Mouse (Mus musculus): ENCODE data around the gene Tesmin. TPM values are rescaled to one million over a fixed set of nuclear protein-coding genes. Genes with fewer than 3 reads are reported as not detected.

Gene Tesmin
- polyA plus RNA-seq, 1 experiment from 2014 or later: 0.57 TPM

DNA sequence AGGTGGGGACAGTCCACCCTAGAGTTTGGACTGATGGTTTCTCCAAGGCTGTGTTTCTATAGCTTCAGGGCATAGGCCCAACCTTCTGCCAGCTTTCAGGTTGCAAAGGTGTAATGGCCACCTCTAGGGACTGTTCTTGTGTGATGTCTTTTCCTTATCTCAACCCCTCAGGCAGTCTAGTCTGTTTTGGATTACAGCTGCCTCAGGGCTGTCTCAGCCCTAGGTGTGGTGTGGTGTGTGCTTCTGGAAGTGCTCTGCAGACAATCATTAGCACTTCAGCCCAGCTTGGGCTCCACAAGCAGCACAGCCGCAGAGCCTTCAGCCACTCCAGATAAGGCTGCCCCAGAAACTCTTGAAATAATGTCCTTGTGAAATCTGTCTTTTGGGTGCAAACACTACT lies 3.7 kb downstream of the Tesmin start:
- Histone ChIP-seq H3K4me2 (no peak overlapping the region), H3K27ac (replicated peaks) (peak overlapping the region; percentile 54)
- no peak for ATAC-seq (ENCODE audit: extremely low read depth, insufficient number of reproducible peaks, low FRiP score, low TSS enrichment)

GRCm38 (mm10) chr19:3394216-3394615 lies 5.6 kb downstream of the Tesmin start:
- Histone ChIP-seq H3K27ac (replicated peaks) (no peak overlapping the region), H3K4me1 (peaks cover 42% of the 10 kb centered on the region), H3K4me2 (no peak overlapping the region), H3K9ac (no peak overlapping the region), H3K27me3 (replicated peaks) (no peaks in the 10 kb centered on the region), H3K36me3 (no peaks in the 10 kb centered on the region), H3K9me3 (peaks cover 5% of the 10 kb centered on the region), H3K4me3 (no peak overlapping the region)
- no peak for ATAC-seq (ENCODE audit: extremely low read depth, insufficient number of reproducible peaks, low FRiP score, low TSS enrichment)
- 65% methylated on average over 3 of the region's 3 CpGs for WGBS

More for the DNA sequence above, 3.7 kb downstream of the Tesmin start:
- no peaks in the 10 kb centered on the region for H3K36me3 ChIP-seq
- no peak overlapping the region for H3K4me3 ChIP-seq
- H3K27me3 ChIP-seq (replicated peaks): no peaks in the 10 kb centered on the region
- H3K9ac ChIP-seq: no peak overlapping the region
- WGBS: 14% methylated on average over 1 of the region's 1 CpGs
- H3K4me1 ChIP-seq: peaks cover 49% of the 10 kb centered on the region
- H3K9me3 ChIP-seq: peaks cover 5% of the 10 kb centered on the region

- Histone ChIP-seq H3K9ac (no peak overlapping the region), H3K4me3 (no peak overlapping the region), H3K36me3 (peaks cover 8% of the 10 kb centered on the region; the same call in 1 of the 2 replicates), H3K27me3 (replicated peaks) (no peaks in the 10 kb centered on the region; the same call in 1 of the 2 replicates), H3K4me1 (peaks cover 36% of the 10 kb centered on the region), H3K9me3 (no peaks in the 10 kb centered on the region), H3K4me2 (no peak overlapping the region), H3K27ac (replicated peaks) (no peak overlapping the region)
- ATAC-seq (ENCODE audit: extremely low read depth, insufficient number of reproducible peaks, low FRiP score, low TSS enrichment): no peak
- WGBS: 77% methylated on average over 4 of the region's 4 CpGs
These were observed 11.4 kb downstream of the Tesmin start for GRCm38 (mm10) chr19:3400057-3400456.

DNA sequence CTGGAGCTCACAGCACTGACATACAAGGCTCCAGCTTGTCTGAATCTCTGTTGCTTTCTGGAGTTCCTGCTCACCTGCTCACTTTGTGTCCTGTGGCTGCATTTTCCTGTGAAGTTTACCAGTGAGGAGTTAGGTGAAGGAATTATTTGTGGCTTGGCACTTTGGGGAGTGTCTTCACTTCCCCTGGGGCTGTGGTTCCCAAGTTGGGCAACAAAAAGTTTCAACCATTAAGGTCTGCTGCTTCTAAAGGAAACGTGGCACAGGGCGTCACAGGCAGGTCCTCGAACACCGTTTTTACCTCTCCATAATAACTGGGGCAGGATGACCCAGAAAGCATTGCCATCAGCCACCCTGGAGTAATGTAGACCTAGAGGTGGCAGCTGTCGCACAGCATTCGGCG lies 12.8 kb downstream of the Tesmin start:
- H3K9me3 ChIP-seq: no peaks in the 10 kb centered on the region
- H3K36me3 ChIP-seq: peaks cover 8% of the 10 kb centered on the region; the same call in 1 of the 2 replicates
- H3K9ac ChIP-seq: no peak overlapping the region
- no peaks in the 10 kb centered on the region; the same call in 1 of the 2 replicates for H3K27me3 ChIP-seq (replicated peaks)
- WGBS: 62% methylated on average over 7 of the region's 7 CpGs
- H3K4me3 ChIP-seq: no peak overlapping the region
- ATAC-seq (ENCODE audit: extremely low read depth, insufficient number of reproducible peaks, low FRiP score, low TSS enrichment): no peak
- H3K27ac ChIP-seq (replicated peaks): no peak overlapping the region
- H3K4me1 ChIP-seq: peaks cover 26% of the 10 kb centered on the region
- 0 out of 2 replicates have a peak overlapping the region, but pooled peaks have one; percentile 16 for H3K4me2 ChIP-seq

DNA sequence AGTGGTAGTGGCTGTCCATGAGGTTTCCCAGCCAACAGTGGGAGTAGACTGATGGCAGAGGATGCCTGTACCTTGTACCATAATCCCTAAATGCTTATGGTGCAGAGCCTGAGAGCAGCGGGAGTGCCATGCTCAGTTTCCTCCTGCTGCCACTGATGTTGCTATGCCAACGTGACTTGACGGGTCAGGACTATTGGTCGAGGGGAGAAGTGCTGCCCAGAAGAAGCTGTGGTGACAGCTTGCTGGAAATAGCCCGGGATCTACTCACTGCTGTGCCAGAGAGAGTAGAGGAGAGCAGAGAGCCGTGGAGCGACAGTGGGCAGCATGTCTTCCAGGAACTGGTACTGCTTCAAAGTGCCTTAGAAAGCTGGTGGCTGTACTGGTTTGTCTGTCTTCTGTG lies 13.3 kb downstream of the Tesmin start:
- ATAC-seq (ENCODE audit: extremely low read depth, insufficient number of reproducible peaks, low FRiP score, low TSS enrichment): peak; percentile 52; the same call in 1 of the 2 replicates

DNA sequence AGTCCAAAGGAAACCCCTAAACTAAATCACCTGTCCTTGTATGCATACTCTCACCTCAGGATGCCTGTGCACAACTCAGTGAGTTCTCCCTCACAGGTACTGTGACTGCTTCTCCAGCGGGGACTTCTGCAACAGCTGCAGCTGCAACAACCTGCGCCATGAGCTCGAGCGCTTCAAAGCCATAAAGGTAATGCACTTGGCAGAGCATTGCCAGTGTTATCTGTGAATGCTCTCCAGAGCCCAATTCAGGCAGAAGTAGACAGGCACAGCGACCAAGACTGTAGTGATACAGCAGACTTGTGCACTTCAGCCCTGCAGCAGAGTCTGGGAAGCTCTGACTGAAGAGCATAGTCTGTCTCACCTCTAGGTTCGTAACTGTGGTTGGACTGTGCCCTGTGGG lies 13.7 kb downstream of the Tesmin start:
- peak overlapping the region; percentile 16 for H3K4me2 ChIP-seq
- WGBS: 51% methylated on average over 6 of the region's 6 CpGs

More for the DNA sequence above, 13.3 kb downstream of the Tesmin start:
- Histone ChIP-seq H3K9me3 (no peaks in the 10 kb centered on the region), H3K4me2 (peak overlapping the region; percentile 16), H3K4me3 (no peak overlapping the region), H3K27ac (replicated peaks) (no peak overlapping the region), H3K36me3 (peaks cover 8% of the 10 kb centered on the region; the same call in 1 of the 2 replicates), H3K9ac (no peak overlapping the region), H3K27me3 (replicated peaks) (no peaks in the 10 kb centered on the region; the same call in 1 of the 2 replicates), H3K4me1 (peaks cover 21% of the 10 kb centered on the region)
- WGBS: 44% methylated on average over 7 of the region's 7 CpGs

DNA sequence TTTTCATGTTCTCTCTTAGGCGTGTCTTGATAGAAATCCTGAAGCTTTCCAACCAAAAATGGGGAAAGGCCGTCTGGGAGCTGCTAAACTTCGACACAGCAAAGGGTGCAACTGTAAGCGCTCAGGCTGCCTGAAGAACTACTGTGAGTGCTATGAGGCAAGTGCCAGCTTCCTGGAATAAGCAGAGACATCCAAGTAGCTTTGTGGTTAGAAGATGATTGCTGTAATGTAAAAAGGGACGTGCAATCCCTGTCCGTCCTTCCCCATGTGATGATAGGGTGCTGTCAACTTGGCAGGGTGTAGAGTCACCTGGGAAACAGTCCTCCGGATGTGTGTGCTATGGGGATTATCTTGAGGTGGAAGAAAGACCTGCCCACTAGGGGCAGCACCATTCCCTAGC lies 15.4 kb downstream of the Tesmin start:
- Histone ChIP-seq H3K4me1 (peaks cover 17% of the 10 kb centered on the region), H3K4me2 (no peak overlapping the region), H3K9me3 (no peaks in the 10 kb centered on the region), H3K9ac (no peak overlapping the region), H3K4me3 (no peak overlapping the region), H3K36me3 (peaks cover 8% of the 10 kb centered on the region; the same call in 1 of the 2 replicates), H3K27me3 (replicated peaks) (peaks cover 11% of the 10 kb centered on the region), H3K27ac (replicated peaks) (no peak overlapping the region)
- no peak for ATAC-seq (ENCODE audit: extremely low read depth, insufficient number of reproducible peaks, low FRiP score, low TSS enrichment)
- 81% methylated on average over 7 of the region's 7 CpGs for WGBS

More for the DNA sequence above, 13.7 kb downstream of the Tesmin start:
- Histone ChIP-seq H3K9me3 (no peaks in the 10 kb centered on the region), H3K9ac (no peak overlapping the region), H3K27ac (replicated peaks) (no peak overlapping the region), H3K4me3 (no peak overlapping the region), H3K36me3 (peaks cover 8% of the 10 kb centered on the region; the same call in 1 of the 2 replicates), H3K4me1 (peaks cover 17% of the 10 kb centered on the region), H3K27me3 (replicated peaks) (no peaks in the 10 kb centered on the region; the same call in 1 of the 2 replicates)
- no peak for ATAC-seq (ENCODE audit: extremely low read depth, insufficient number of reproducible peaks, low FRiP score, low TSS enrichment)

DNA sequence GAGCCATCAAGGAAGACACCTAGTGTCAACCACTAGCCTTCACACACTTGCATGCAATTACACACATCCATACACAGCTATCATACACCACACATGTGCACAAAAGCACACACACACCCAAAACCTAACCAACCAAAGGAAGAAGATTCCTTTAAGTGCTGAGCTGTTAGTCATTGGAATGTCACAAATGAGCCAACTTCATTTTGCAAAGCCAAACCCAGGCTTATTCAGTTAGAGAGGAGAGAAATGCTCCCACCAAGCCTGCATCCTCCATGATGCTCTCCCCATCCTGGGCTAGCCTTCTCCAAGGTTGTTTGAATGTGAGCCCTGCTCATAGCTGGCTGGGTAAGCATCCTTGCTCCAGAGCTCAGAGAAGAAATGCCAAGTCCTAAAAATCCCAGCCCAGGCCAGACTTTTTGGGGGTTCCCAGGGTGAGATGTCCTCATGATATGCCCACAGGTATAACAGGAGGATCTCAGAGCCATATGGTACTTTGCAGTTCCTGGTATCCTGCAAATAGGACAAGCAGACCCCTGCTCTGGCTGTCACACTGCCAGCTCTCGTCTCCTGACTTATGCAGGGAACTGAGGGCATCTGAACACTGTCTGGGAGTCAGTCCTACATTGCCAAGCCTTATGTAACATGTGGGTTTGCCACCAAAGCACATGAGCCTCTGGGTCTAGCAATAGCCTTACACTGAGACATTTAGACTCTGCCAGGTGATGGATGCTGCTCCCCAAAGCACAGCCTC lies 17.0 kb downstream of the Tesmin start:
- H3K4me3 ChIP-seq: no peak overlapping the region
- ATAC-seq (ENCODE audit: extremely low read depth, insufficient number of reproducible peaks, low FRiP score, low TSS enrichment): no peak
- H3K9me3 ChIP-seq: no peaks in the 10 kb centered on the region
- H3K9ac ChIP-seq: no peak overlapping the region
- H3K27ac ChIP-seq (replicated peaks): no peak overlapping the region
- H3K36me3 ChIP-seq: peaks cover 8% of the 10 kb centered on the region; the same call in 1 of the 2 replicates
- H3K27me3 ChIP-seq (replicated peaks): peaks cover 28% of the 10 kb centered on the region
- peaks cover 17% of the 10 kb centered on the region for H3K4me1 ChIP-seq
- 56% methylated on average over 1 of the region's 1 CpGs for WGBS
- H3K4me2 ChIP-seq: no peak overlapping the region

- no peaks in the 10 kb centered on the region for H3K36me3 ChIP-seq
- no peaks in the 10 kb centered on the region; the same call in 1 of the 2 replicates for H3K9me3 ChIP-seq
- WGBS: 3% methylated on average over 37 of the region's 37 CpGs
- no peak for ATAC-seq (ENCODE audit: extremely low read depth, insufficient number of reproducible peaks, low FRiP score, low TSS enrichment)
- H3K4me3 ChIP-seq: peak within 1 kb of the TSS; percentile 44
- H3K9ac ChIP-seq: peak within 1 kb of the TSS; percentile 68
- peak within 1 kb of the TSS; percentile 73 for H3K4me2 ChIP-seq
- no peak within 1 kb of the TSS for H3K27ac ChIP-seq (replicated peaks)
- H3K4me1 ChIP-seq: peaks cover 12% of the 10 kb centered on the region
- peaks cover 83% of the 10 kb centered on the region for H3K27me3 ChIP-seq (replicated peaks)
These were observed 25.6 kb downstream of the Tesmin start, which contains the start of gene Gal for GRCm38 (mm10) chr19:3414268-3414733. Gene Gal, minus strand, starts transcription at chr19:3414544.

DNA sequence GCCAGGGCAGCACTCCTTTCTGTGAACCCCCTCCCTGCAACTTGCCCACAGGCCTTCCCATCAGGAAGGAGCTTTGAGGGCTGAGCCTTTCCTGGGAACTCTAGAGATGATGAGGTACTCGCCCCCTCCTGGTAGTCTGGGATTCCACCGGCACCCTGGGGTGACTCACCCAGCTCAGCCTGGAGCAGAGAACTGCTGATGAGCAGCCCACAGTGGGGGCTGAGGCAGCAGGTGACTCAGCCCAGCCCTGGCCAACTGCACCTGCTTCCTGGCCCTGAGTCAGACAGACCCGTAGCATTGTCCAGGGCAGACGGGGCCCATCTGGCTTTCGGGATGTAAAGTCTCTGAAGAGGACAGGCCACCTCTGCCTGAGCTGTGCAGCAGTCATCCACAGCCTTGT lies 30.6 kb downstream of the Tesmin start:
- no peak for ATAC-seq (ENCODE audit: extremely low read depth, insufficient number of reproducible peaks, low FRiP score, low TSS enrichment)
- H3K4me3 ChIP-seq: no peak overlapping the region
- WGBS: 45% methylated on average over 5 of the region's 5 CpGs
- no peak overlapping the region for H3K9ac ChIP-seq
- H3K4me2 ChIP-seq: no peak overlapping the region
- H3K4me1 ChIP-seq: peaks cover 7% of the 10 kb centered on the region
- no peaks in the 10 kb centered on the region for H3K36me3 ChIP-seq
- H3K9me3 ChIP-seq: no peaks in the 10 kb centered on the region; the same call in 1 of the 2 replicates
- no peak overlapping the region for H3K27ac ChIP-seq (replicated peaks)
- peaks cover 33% of the 10 kb centered on the region for H3K27me3 ChIP-seq (replicated peaks)

DNA sequence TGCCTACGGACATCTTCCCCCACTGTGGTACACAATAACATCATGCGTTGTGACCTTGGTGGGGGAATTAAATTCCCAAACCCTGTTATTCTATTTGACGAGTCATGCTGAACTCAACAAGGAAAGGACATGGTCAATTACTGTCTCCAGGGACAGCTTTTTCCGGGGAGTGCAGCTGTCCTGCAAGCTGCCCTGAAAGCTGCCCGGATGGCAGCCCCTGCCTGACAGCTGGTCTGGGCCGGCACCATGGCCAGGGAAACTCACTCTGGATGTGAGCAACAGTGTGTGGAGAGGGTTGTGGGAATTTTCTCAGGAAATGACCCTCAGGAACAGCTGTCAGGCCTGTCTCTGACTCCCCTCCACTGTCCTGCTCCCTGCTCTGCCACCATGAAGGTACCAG lies 33.8 kb downstream of the Tesmin start:
- no peak overlapping the region for H3K27ac ChIP-seq (replicated peaks)
- ATAC-seq (ENCODE audit: extremely low read depth, insufficient number of reproducible peaks, low FRiP score, low TSS enrichment): no peak
- H3K9ac ChIP-seq: no peak overlapping the region
- H3K27me3 ChIP-seq (replicated peaks): peaks cover 1% of the 10 kb centered on the region; the same call in 1 of the 2 replicates
- no peaks in the 10 kb centered on the region; the same call in 1 of the 2 replicates for H3K9me3 ChIP-seq
- H3K4me1 ChIP-seq: no peaks in the 10 kb centered on the region
- H3K4me3 ChIP-seq: no peak overlapping the region
- WGBS: 77% methylated on average over 6 of the region's 6 CpGs
- no peak overlapping the region for H3K4me2 ChIP-seq
- H3K36me3 ChIP-seq: no peaks in the 10 kb centered on the region
